Mouse (Mus musculus): Measurements from ENCODE around the gene Klf5. TPM values are rescaled to one million over a fixed set of nuclear protein-coding genes. Genes with fewer than 3 reads are reported as not detected.

The Klf5 gene
- total and polyA plus RNA-seq, 3 experiments = 0.73 to 1.9 (median 0.76) TPM

GRCm38 (mm10) chr14:99304387-99304786 is 5.9 kb downstream of the Klf5 start:
- intact Hi-C loops (cut with DNase I) = no loop called here
- DNase-seq = no peak
- H3K36me3 ChIP-seq (ENCODE audit: control insufficient read depth, insufficient read depth, low read length) = no peaks in the 10 kb centered on the region

GRCm38 (mm10) chr14:99304997-99305792 is 6.7 kb downstream of the Klf5 start:
- Histone ChIP-seq H3K27me3 (ENCODE audit: control insufficient read depth, insufficient read depth, low read length) (no peaks in the 10 kb centered on the region), H3K36me3 (ENCODE audit: control insufficient read depth, insufficient read depth, low read length) (no peaks in the 10 kb centered on the region), H3K4me1 (ENCODE audit: control insufficient read depth, insufficient read depth, low read length) (no peaks in the 10 kb centered on the region), H3K4me3 (no peak overlapping the region), H3K79me2 (replicated peaks; ENCODE audit: control insufficient read depth, insufficient read depth, low read length) (no peaks in the 10 kb centered on the region), H3K27ac (no peak overlapping the region), H3K9ac (ENCODE audit: low read depth, low read length) (no peak overlapping the region)
- DNase-seq = no peak
- TF ChIP-seq POLR2A (IDR thresholded peaks at IDR 0.05; ENCODE audit: insufficient read depth, low read depth, low read length) (no peak), EP300 (IDR thresholded peaks at IDR 0.05; ENCODE audit: insufficient read depth, low read depth, low read length) (no peak), CTCF (IDR thresholded peaks at IDR 0.05) (no peak)
- WGBS = 90% methylated on average over 12 of the region's 12 CpGs
- intact Hi-C loops (cut with DNase I) = no loop called here

More at GRCm38 (mm10) chr14:99304387-99304786, 5.9 kb downstream of the Klf5 start:
- Histone ChIP-seq H3K79me2 (replicated peaks; ENCODE audit: control insufficient read depth, insufficient read depth, low read length) (no peaks in the 10 kb centered on the region), H3K27me3 (ENCODE audit: control insufficient read depth, insufficient read depth, low read length) (no peaks in the 10 kb centered on the region), H3K4me3 (no peak overlapping the region), H3K9ac (ENCODE audit: low read depth, low read length) (no peak overlapping the region), H3K4me1 (ENCODE audit: control insufficient read depth, insufficient read depth, low read length) (no peaks in the 10 kb centered on the region), H3K27ac (no peak overlapping the region)
- TF ChIP-seq POLR2A (IDR thresholded peaks at IDR 0.05; ENCODE audit: insufficient read depth, low read depth, low read length) (no peak), CTCF (IDR thresholded peaks at IDR 0.05) (no peak), EP300 (IDR thresholded peaks at IDR 0.05; ENCODE audit: insufficient read depth, low read depth, low read length) (no peak)
- WGBS = 76% methylated on average over 3 of the region's 3 CpGs

GRCm38 (mm10) chr14:99306410-99306809 is 7.9 kb downstream of the Klf5 start:
- H3K27ac ChIP-seq = no peak overlapping the region
- 67% methylated on average over 7 of the region's 7 CpGs for WGBS
- no peaks in the 10 kb centered on the region for H3K79me2 ChIP-seq (replicated peaks; ENCODE audit: control insufficient read depth, insufficient read depth, low read length)
- no peak for DNase-seq
- no peaks in the 10 kb centered on the region for H3K4me1 ChIP-seq (ENCODE audit: control insufficient read depth, insufficient read depth, low read length)
- TF ChIP-seq POLR2A (IDR thresholded peaks at IDR 0.05; ENCODE audit: insufficient read depth, low read depth, low read length) = no peak
- no peak for TF ChIP-seq CTCF (IDR thresholded peaks at IDR 0.05)
- no peak for TF ChIP-seq EP300 (IDR thresholded peaks at IDR 0.05; ENCODE audit: insufficient read depth, low read depth, low read length)
- no peaks in the 10 kb centered on the region for H3K36me3 ChIP-seq (ENCODE audit: control insufficient read depth, insufficient read depth, low read length)
- intact Hi-C loops (cut with DNase I) = no loop called here
- no peaks in the 10 kb centered on the region for H3K27me3 ChIP-seq (ENCODE audit: control insufficient read depth, insufficient read depth, low read length)
- no peak overlapping the region for H3K9ac ChIP-seq (ENCODE audit: low read depth, low read length)
- no peak overlapping the region for H3K4me3 ChIP-seq

GRCm38 (mm10) chr14:99309606-99310005 is 11.1 kb downstream of the Klf5 start:
- no peaks in the 10 kb centered on the region for H3K36me3 ChIP-seq (ENCODE audit: control insufficient read depth, insufficient read depth, low read length)
- 95% methylated on average over 9 of the region's 9 CpGs for WGBS
- H3K27ac ChIP-seq = no peak overlapping the region
- no peaks in the 10 kb centered on the region for H3K4me1 ChIP-seq (ENCODE audit: control insufficient read depth, insufficient read depth, low read length)
- no peak for DNase-seq
- no peak overlapping the region for H3K9ac ChIP-seq (ENCODE audit: low read depth, low read length)
- TF ChIP-seq CTCF (IDR thresholded peaks at IDR 0.05) = no peak
- TF ChIP-seq EP300 (IDR thresholded peaks at IDR 0.05; ENCODE audit: insufficient read depth, low read depth, low read length) = no peak
- no peak overlapping the region for H3K4me3 ChIP-seq
- H3K27me3 ChIP-seq (ENCODE audit: control insufficient read depth, insufficient read depth, low read length) = no peaks in the 10 kb centered on the region
- no peaks in the 10 kb centered on the region for H3K79me2 ChIP-seq (replicated peaks; ENCODE audit: control insufficient read depth, insufficient read depth, low read length)
- intact Hi-C loops (cut with DNase I) = no loop called here

GRCm38 (mm10) chr14:99310358-99310757 is 11.9 kb downstream of the Klf5 start:
- DNase-seq = no peak
- H3K9ac ChIP-seq (ENCODE audit: low read depth, low read length) = no peak overlapping the region
- no peaks in the 10 kb centered on the region for H3K79me2 ChIP-seq (replicated peaks; ENCODE audit: control insufficient read depth, insufficient read depth, low read length)
- H3K27ac ChIP-seq = no peak overlapping the region
- no peak overlapping the region for H3K4me3 ChIP-seq
- intact Hi-C loops (cut with DNase I) = no loop called here
- no peaks in the 10 kb centered on the region for H3K4me1 ChIP-seq (ENCODE audit: control insufficient read depth, insufficient read depth, low read length)
- no peaks in the 10 kb centered on the region for H3K36me3 ChIP-seq (ENCODE audit: control insufficient read depth, insufficient read depth, low read length)
- WGBS = 65% methylated on average over 7 of the region's 7 CpGs
- TF ChIP-seq EP300 (IDR thresholded peaks at IDR 0.05; ENCODE audit: insufficient read depth, low read depth, low read length) = no peak
- TF ChIP-seq POLR2A (IDR thresholded peaks at IDR 0.05; ENCODE audit: insufficient read depth, low read depth, low read length) = no peak
- no peak for TF ChIP-seq CTCF (IDR thresholded peaks at IDR 0.05)
- H3K27me3 ChIP-seq (ENCODE audit: control insufficient read depth, insufficient read depth, low read length) = no peaks in the 10 kb centered on the region

GRCm38 (mm10) chr14:99313062-99313461 is 14.6 kb downstream of the Klf5 start:
- Histone ChIP-seq H3K79me2 (replicated peaks; ENCODE audit: control insufficient read depth, insufficient read depth, low read length) (no peaks in the 10 kb centered on the region), H3K36me3 (ENCODE audit: control insufficient read depth, insufficient read depth, low read length) (no peaks in the 10 kb centered on the region), H3K27me3 (ENCODE audit: control insufficient read depth, insufficient read depth, low read length) (no peaks in the 10 kb centered on the region), H3K9ac (ENCODE audit: low read depth, low read length) (no peak overlapping the region), H3K4me1 (ENCODE audit: control insufficient read depth, insufficient read depth, low read length) (no peaks in the 10 kb centered on the region), H3K27ac (no peak overlapping the region), H3K4me3 (no peak overlapping the region)
- intact Hi-C loops (cut with DNase I) = no loop called here
- DNase-seq = no peak
- TF ChIP-seq POLR2A (IDR thresholded peaks at IDR 0.05; ENCODE audit: insufficient read depth, low read depth, low read length) (no peak), CTCF (IDR thresholded peaks at IDR 0.05) (no peak)
- 86% methylated on average over 24 of the region's 24 CpGs for WGBS
